Mouse (Mus musculus) Patski (cell line): Measurements from ENCODE around the gene Syt2. TPM values are rescaled to one million over a fixed set of nuclear protein-coding genes. Genes with fewer than 3 reads are reported as not detected.

Experiments used
- ATAC-seq: fragments of 100-300 bp; one replicate; pipeline ENCODE4 v1.8.0; 2021
- CTCF ChIA-PET: fragments of 350-600 bp; sonication (Branson Sonifier 250); formaldehyde crosslinking; loops from one replicate; lab custom pipeline; 2022; ENCODE audit warnings: inconsistent platforms; lab: Charles Lee
- POLR2A ChIA-PET: fragments of 350-600 bp; sonication (Branson Sonifier 250); formaldehyde crosslinking; loops from one replicate; lab custom pipeline; 2022; ENCODE audit warnings: antibody characterized with exemption, inconsistent platforms; lab: Charles Lee
- DNase-seq: peaks from one replicate; pipeline ENCODE4 v3.0.0-alpha.2; 2011; ENCODE audit warnings: low read depth, low spot score
- H3K27me3 ChIP-seq: fragments of 371-371 bp; one replicate; pipeline ENCODE4 v1.5.1; 2021
- CTCF ChIP-seq: fragments of 100-300 bp; IDR thresholded peaks from one replicate; pipeline ENCODE4 v1.5.1; 2021
- in situ Hi-C: fragments of 300-500 bp; cut with MboI; formaldehyde crosslinking; loops from 3 replicates; pipeline ENCODE4 v1.11.1; 2018; ENCODE audit warnings: low pct_unique_long_range_greater_than_20kb, mixed read lengths
- polyA plus RNA-seq: library from polyadenylated mRNA; unstranded; gene quantifications from one replicate; pipeline ENCODE4 v1.2.3, GENCODE M21; 2021

Gene Syt2
- polyA plus RNA-seq, 1 experiment from 2014 or later: 0.37 TPM

DNA sequence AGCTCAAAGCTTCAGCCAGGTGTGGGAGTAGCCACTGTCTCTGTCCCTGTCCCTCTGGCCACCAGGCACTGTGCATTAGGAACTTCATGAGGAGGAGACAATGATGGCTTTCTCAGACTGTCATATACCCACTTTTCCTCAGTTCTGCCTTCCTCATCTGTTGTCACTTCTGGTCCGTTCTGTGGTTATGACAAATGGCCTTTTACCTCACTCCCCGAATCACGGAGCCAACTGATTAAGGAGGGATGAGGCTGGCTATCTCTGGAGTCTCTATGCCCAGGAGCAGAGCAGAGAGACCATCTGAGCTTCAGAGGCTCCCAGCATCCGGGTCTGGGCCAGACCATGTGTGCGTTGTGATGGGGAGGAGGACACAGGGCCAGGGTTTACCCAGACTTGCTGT lies 65.2 kb downstream of the Syt2 start:
- ChIA-PET CTCF (no interaction called here), POLR2A (no interaction called here)
- ATAC-seq (no peak), DNase-seq (no peak)
- no peak for TF ChIP-seq CTCF
- in situ Hi-C loops: loop anchor here (5.0 kb wide), 1 partner anchor 54 kb away; no protein-coding TSS in a partner anchor
- no peaks in the 10 kb centered on the region for H3K27me3 ChIP-seq

DNA sequence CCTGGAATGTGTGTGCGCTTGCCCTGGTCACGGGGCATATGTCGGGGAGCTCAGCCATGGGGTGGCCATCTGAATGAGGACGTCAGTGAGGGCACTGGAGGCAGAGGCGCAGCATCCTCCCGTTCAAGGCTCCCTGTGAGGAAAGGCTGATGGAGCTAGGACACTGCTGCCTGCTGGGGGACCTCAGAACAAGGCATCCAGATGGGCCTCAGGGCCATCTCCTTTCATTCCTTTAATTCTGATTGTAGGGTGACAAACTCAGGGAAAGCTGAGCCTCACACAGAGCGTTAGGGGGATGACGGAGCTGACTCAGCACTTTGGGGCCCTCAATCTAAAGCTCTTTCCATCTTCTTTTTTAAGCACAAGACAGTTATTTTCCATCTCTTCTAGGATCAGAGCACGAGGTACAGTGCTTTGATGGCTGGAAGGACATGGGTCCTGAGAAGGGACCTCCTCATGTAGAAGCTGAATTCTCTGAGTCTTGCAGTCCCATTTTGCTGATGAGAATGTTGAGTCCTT lies 66.4 kb downstream of the Syt2 start:
- ChIA-PET POLR2A (no interaction called here), CTCF (interaction anchor here (1.1 to 1.2 kb wide), 3 partner anchors 10 to 117 kb away, joined by 3 read pairs; no protein-coding TSS in a partner anchor)
- H3K27me3 ChIP-seq: no peaks in the 10 kb centered on the region
- in situ Hi-C loops: loop anchor here (5.0 kb wide), 1 partner anchor 56 kb away; no protein-coding TSS in a partner anchor
- TF ChIP-seq CTCF: no peak
- ATAC-seq: no peak
- DNase-seq: no peak

DNA sequence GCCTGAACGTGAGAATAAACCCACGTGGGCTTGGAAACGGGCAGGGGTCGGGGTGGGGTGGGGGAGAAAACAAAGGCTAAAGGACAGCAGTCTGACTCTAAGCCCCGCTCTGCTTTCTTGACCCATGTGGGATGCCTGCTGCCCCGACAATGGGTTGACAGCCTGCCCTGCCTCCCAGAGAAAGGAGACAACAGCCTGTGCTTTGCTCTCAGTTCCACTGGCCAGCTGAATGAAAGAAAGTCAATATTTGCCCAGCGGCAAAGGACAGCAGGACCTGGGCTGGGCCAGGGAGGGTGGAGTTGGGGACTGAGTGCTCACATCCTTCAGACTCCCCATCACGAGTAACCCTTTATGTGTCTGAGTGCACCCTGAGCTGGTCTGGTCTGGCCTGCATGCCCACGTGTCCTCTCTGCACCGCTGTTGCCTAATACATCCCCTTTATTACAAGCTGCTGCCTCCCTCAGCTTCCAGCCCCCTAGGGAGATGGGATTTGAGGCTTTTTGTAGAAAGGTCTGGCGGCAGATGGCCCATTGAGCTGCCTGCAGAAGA lies 67.0 kb downstream of the Syt2 start:
- CTCF ChIA-PET: interaction anchor here (1.1 to 1.2 kb wide), 3 partner anchors 9 to 116 kb away, joined by 3 read pairs; no protein-coding TSS in a partner anchor
- no peak for DNase-seq
- H3K27me3 ChIP-seq: no peaks in the 10 kb centered on the region

DNA sequence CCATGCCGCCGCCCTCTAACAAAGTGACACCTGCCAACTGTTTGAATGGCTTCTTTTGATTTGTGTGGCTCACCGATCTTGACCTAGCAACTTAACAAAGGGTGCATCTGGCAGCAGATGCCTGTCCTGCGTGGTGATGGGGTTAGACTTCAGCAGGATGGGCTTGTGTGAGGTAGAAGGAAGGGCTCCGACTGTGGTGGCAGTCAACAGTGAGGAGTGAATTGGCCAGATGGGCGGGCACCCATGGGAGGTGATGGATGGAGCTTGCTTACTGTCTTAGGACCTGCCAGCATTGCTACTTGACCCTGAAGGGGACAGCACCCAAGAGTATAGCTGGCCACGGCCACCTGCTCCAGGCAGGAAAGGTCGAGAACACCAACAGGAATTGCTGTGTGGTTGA lies 67.7 kb downstream of the Syt2 start:
- CTCF ChIA-PET: interaction anchor here (1.2 kb wide), 1 partner anchor 115 kb away, joined by 3 read pairs; no protein-coding TSS in a partner anchor
- POLR2A ChIA-PET: no interaction called here
- no peaks in the 10 kb centered on the region for H3K27me3 ChIP-seq

More for the DNA sequence above, 67.0 kb downstream of the Syt2 start:
- POLR2A ChIA-PET: no interaction called here
- in situ Hi-C loops: loop anchor here (5.0 kb wide), 1 partner anchor 56 kb away; no protein-coding TSS in a partner anchor
- ATAC-seq: no peak
- TF ChIP-seq CTCF: no peak

GRCm38 (mm10) chr1:134715092-134715491 lies 68.6 kb downstream of the Syt2 start:
- in situ Hi-C loops: no loop called here
- no peak for TF ChIP-seq CTCF
- ATAC-seq (no peak), DNase-seq (no peak)
- CTCF ChIA-PET: no interaction called here
- POLR2A ChIA-PET: no interaction called here
- no peaks in the 10 kb centered on the region for H3K27me3 ChIP-seq

More for the DNA sequence above, 67.7 kb downstream of the Syt2 start:
- ATAC-seq (no peak), DNase-seq (no peak)
- in situ Hi-C loops: loop anchor here (5.0 kb wide), 1 partner anchor 57 kb away; no protein-coding TSS in a partner anchor
- TF ChIP-seq CTCF: no peak

GRCm38 (mm10) chr1:134719718-134720304 lies 73.3 kb downstream of the Syt2 start:
- ATAC-seq (no peak), DNase-seq (no peak)
- no peaks in the 10 kb centered on the region for H3K27me3 ChIP-seq
- CTCF ChIA-PET: no interaction called here
- POLR2A ChIA-PET: no interaction called here
- in situ Hi-C loops: no loop called here
- TF ChIP-seq CTCF: no peak

- no peak for TF ChIP-seq CTCF
- no peak for DNase-seq
- no peak for ATAC-seq
- ChIA-PET POLR2A (no interaction called here), CTCF (no interaction called here)
- in situ Hi-C loops: no loop called here
- no peaks in the 10 kb centered on the region for H3K27me3 ChIP-seq
Observed at GRCm38 (mm10) chr1:134721486-134721885, 75.0 kb downstream of the Syt2 start.

GRCm38 (mm10) chr1:134722891-134723290 lies 76.4 kb downstream of the Syt2 start:
- no peak for DNase-seq
- no peak for ATAC-seq
- POLR2A ChIA-PET: interaction anchor here (0.7 kb wide), 1 partner anchor 447 kb away, joined by 3 read pairs; no protein-coding TSS in a partner anchor
- in situ Hi-C loops: no loop called here
- TF ChIP-seq CTCF: no peak
- CTCF ChIA-PET: interaction anchor here (1.0 kb wide), 1 partner anchor 10 kb away, joined by 3 read pairs; no protein-coding TSS in a partner anchor
- H3K27me3 ChIP-seq: no peaks in the 10 kb centered on the region

DNA sequence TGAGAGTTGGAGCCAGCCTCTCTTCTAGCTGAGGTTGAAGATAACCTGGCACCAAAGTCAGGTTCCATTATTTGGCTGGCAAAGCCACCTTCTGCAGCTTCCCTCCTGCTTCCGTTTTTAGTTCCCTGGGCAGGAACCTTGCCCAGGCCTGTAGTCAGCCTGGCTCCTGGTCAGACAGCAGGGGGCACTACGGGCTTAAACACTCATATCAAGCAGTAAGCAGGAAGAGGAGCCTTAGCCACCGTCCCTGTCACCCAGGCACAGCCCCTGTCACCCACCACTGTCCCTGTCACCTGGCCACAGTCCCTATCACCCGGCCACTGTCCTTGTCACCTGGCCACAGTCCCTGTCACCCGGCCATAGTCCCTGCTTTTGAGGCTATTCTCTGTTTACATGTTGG lies 78.8 kb downstream of the Syt2 start:
- ChIA-PET CTCF (interaction anchor here (1.4 to 1.6 kb wide), 2 partner anchors 87 to 96 kb away, joined by 3 to 5 read pairs; no protein-coding TSS in a partner anchor), POLR2A (no interaction called here)
- DNase-seq: no peak
- ATAC-seq: no peak
- TF ChIP-seq CTCF: no peak
- in situ Hi-C loops: no loop called here
- H3K27me3 ChIP-seq: no peaks in the 10 kb centered on the region

DNA sequence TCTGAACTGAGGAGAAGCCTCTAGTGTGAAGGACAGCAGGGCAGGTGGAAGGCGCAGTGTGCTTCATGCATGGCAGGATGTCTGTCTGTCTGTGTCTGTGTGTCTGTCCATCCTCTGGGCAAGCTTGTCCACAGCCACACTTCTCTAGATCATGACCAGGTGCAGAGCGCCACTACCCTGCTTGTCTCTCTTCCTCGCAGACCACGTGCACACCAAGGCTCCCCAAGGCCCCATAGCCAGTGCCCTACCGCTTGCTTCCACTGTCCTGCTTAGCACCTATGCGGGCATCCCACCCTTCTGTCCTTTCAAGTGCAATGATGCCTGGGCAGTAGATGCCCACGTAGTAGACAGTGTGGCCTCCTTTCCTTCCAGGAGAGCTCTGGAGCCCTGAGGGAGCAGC lies 80.0 kb downstream of the Syt2 start:
- in situ Hi-C loops: no loop called here
- TF ChIP-seq CTCF: no peak
- no peak for DNase-seq
- ChIA-PET CTCF (interaction anchor here (1.0 kb wide), 1 partner anchor 103 kb away, joined by 5 read pairs; no protein-coding TSS in a partner anchor), POLR2A (no interaction called here)
- ATAC-seq: no peak
- no peaks in the 10 kb centered on the region for H3K27me3 ChIP-seq

DNA sequence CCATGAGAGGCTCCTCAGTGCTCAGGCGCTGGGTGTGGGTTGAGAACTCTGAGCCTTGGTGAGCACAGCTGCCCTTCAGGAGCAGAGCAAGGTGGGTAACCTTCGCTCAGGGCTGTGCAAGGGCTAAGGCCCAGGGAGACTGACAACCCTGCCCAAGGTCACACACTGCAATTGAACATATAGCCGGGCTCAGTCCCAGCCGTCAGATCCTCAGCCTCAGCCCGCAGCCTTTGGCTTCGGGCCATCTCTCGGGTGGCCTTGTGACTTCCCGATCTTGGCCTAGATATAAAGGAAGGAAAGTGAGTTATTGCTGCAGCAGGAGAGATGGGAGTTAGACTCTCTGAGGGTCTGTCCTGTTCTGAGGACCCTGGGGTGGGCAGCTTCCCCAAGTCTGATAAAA lies 80.8 kb downstream of the Syt2 start:
- TF ChIP-seq CTCF: no peak
- ATAC-seq: no peak
- in situ Hi-C loops: no loop called here

More for the DNA sequence above, 80.8 kb downstream of the Syt2 start:
- no peaks in the 10 kb centered on the region for H3K27me3 ChIP-seq
- ChIA-PET POLR2A (no interaction called here), CTCF (interaction anchor here (1.0 kb wide), 1 partner anchor 102 kb away, joined by 5 read pairs; no protein-coding TSS in a partner anchor)
- DNase-seq: no peak
